ENCODE assay signal across 10 mouse cellular contexts in the genomic region with DNA sequence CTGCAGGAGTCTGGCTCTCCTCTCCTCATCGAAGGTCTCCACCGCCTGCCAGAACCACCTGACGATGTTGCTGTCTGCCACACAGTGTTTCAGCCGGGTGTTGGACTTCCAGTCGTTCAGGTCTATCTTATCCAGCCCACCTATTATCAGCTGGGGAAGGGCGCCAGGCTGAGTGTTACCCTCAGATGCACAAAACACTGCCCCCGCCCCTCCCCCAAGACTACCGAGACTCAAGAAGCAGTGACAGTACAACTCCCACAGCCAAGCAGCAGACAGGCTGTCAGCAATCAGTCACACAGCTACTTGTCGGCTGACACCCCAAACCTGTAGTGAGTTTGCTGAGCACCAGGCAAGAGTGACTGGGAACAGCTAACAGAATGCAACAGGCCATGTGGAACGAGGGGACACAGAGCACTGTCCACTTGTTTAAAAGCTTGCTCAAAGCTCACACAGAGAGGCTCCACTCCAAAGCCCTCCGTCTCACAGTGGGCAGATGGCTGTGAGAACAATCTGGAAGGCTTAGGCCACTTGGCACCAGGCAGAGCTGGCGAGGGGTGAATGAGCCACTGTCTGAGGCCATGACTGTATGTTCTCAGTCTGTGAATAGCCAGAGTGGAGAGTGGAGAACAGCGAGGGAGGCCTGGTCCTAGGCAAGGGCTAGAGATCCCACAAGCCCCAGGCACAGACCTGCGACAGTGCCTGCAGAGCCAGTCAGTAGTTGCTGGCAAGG.
DNase-seq lines count a peak whose midpoint lies in the region; ATAC-seq and TF ChIP-seq lines count a peak whose summit lies in the region.
"Had no signal": no experiment of that assay in that cellular context is flagged by ENCODE, and none has a peak within 500 bp of the region (broad histone marks: within the 10 kb centered on the region; RNA-seq: fewer than 3 reads in every experiment).

No protein-coding gene starts in this region.

- DNase-seq in heart, adult 9 months (ENCODE audit: low spot score in 2 of 2) = no peak
- peak; percentile 77 for DNase-seq in Muller cell, postnatal 12 days (ENCODE audit: inconsistent ontology term)
- peak; percentile 57 to 70 for DNase-seq in cerebellum, adult 18-20 months
- peak; percentile 30 for DNase-seq in layer of hippocampus, adult 9-10 months (ENCODE audit: low spot score)
- no peak for DNase-seq in gastrocnemius, postnatal 25 days
- no peak for DNase-seq in thymus, adult 18-20 months
- DNase-seq: kidney, adult 8-10 months had no signal

- H3K4me3 ChIP-seq in heart, embryonic 13.5 days = no peak overlapping the region
- H3K4me3 ChIP-seq in intestine, postnatal 0 days (ENCODE audit: low read depth, low read length) = no peak overlapping the region
- H3K4me3 ChIP-seq: limb, embryonic 12.5 days had no signal

- peak overlapping the region; percentile 54; the same call in 1 of the 2 replicates for H3K27ac ChIP-seq in heart, embryonic 13.5 days (replicated peaks)
- H3K27ac ChIP-seq in intestine, postnatal 0 days (ENCODE audit: low read depth, low read length) = no peak overlapping the region
- H3K27ac ChIP-seq: limb, embryonic 12.5 days had no signal

- no peaks in the 10 kb centered on the region for H3K27me3 ChIP-seq in heart, embryonic 13.5 days (replicated peaks)
- H3K27me3 ChIP-seq in intestine, postnatal 0 days (replicated peaks; ENCODE audit: control insufficient read depth, insufficient read depth, low read length) = no peaks in the 10 kb centered on the region
- H3K27me3 ChIP-seq: limb, embryonic 12.5 days had no signal

- no peaks in the 10 kb centered on the region for H3K9me3 ChIP-seq in heart, embryonic 13.5 days
- H3K9me3 ChIP-seq in intestine, postnatal 0 days (ENCODE audit: control insufficient read depth) = no peaks in the 10 kb centered on the region
- H3K9me3 ChIP-seq: limb, embryonic 12.5 days had no signal

- H3K4me1 ChIP-seq in heart, embryonic 13.5 days = peaks cover 15% of the 10 kb centered on the region
- no peaks in the 10 kb centered on the region for H3K4me1 ChIP-seq in intestine, postnatal 0 days (replicated peaks; ENCODE audit: control insufficient read depth, insufficient read depth, low read length)
- H3K4me1 ChIP-seq: limb, embryonic 12.5 days had no signal

- no peak for ATAC-seq in heart, embryonic 13.5 days (ENCODE audit: extremely low read depth, insufficient number of reproducible peaks, low FRiP score, low TSS enrichment)
- no peak for ATAC-seq in intestine, postnatal 0 days

- WGBS in heart, embryonic 13.5 days = 43% methylated on average over 14 of the region's 14 CpGs
- 86% methylated on average over 14 of the region's 14 CpGs for WGBS in intestine, postnatal 0 days

- peaks cover 100% of the 10 kb centered on the region for H3K36me3 ChIP-seq in heart, embryonic 13.5 days
- peaks cover 86% of the 10 kb centered on the region for H3K36me3 ChIP-seq in intestine, postnatal 0 days (ENCODE audit: control insufficient read depth, insufficient read depth)

- no peak for TF ChIP-seq CTCF in intestine, postnatal 0 days (IDR thresholded peaks at IDR 0.05; ENCODE audit: low read depth)

- no peak overlapping the region for H3K4me2 ChIP-seq in heart, embryonic 13.5 days
- no peak overlapping the region for H3K4me2 ChIP-seq in intestine, postnatal 0 days (replicated peaks; ENCODE audit: low read depth)
- H3K4me2 ChIP-seq: limb, embryonic 12.5 days had no signal

- H3K9ac ChIP-seq in heart, embryonic 13.5 days = peak overlapping the region; percentile 42; the same call in 1 of the 2 replicates
- no peak overlapping the region for H3K9ac ChIP-seq in intestine, postnatal 0 days (ENCODE audit: low read depth, low read length)
- H3K9ac ChIP-seq: limb, embryonic 12.5 days had no signal

Comparison
In these comparisons a context has a peak if more than half of its experiments do, and no peak if none do; other contexts are left out.
1. DNase-seq: peak in Muller cell, postnatal 12 days (single experiment), cerebellum, adult 18-20 months (2 of 2) and layer of hippocampus, adult 9-10 months (single experiment); none in heart, adult 9 months (0 of 2), gastrocnemius, postnatal 25 days (single experiment) and thymus, adult 18-20 months (0 of 2).